Mouse (Mus musculus) activated CD4-positive, CD25-positive, alpha-beta regulatory T cell (primary cell): ENCODE results near the gene Zfp51. TPM values are rescaled to one million over a fixed set of nuclear protein-coding genes. Genes with fewer than 3 reads are reported as not detected.

Experiments used
- polyA plus RNA-seq, 2 experiments: library from polyadenylated mRNA; unstranded; fragments of 100-300 nt; shearing (Covaris generic); gene quantifications; one replicate each; pipeline ENCODE4 v1.2.1; 2017

Gene Zfp51
- polyA plus RNA-seq, result 10 to 100 TPM; 31.9 to 34.3 TPM

GRCm38 (mm10) chr17:21450138-21450704 is at the start of gene Zfp51:
Gene Zfp51, plus strand, starts transcription at chr17:21450374.

GRCm38 (mm10) chr17:21422664-21423599 is 27.2 kb upstream of the Zfp51 start, which contains the start of gene Zfp54:
Gene Zfp54, plus strand, starts transcription at chr17:21423227.

GRCm38 (mm10) chr17:21488760-21489499 is 38.8 kb downstream of the Zfp51 start, which contains the start of gene Zfp53:
Gene Zfp53, plus strand, starts transcription at chr17:21488998.

Other genes starting within 250 kb of the Zfp51 start
- gene Vmn1r234, start 224.3 kb upstream of the Zfp51 start, polyA plus RNA-seq, result under 1 TPM in 1 of 2 experiments, not detected in 1; 0.05 TPM
- gene Vmn1r235, start 194.0 kb upstream of the Zfp51 start, polyA plus RNA-seq, result not detected
- gene Vmn1r236, start 167.4 kb upstream of the Zfp51 start, polyA plus RNA-seq, result not detected
- gene Vmn1r237, start 138.5 kb upstream of the Zfp51 start, polyA plus RNA-seq, result not detected
- gene Zfp677, start 66.6 kb upstream of the Zfp51 start, polyA plus RNA-seq, result 10 to 100 TPM; 12.1 to 22.2 TPM
- 10 to 100 TPM in 1 of 2 experiments, 1 to 10 TPM in 1; 8.1 to 12.3 TPM for gene Zfp54, start 27.1 kb upstream of the Zfp51 start, polyA plus RNA-seq
- 10 to 100 TPM; 61.3 to 66.0 TPM for gene Zfp53, start 38.6 kb downstream of the Zfp51 start, polyA plus RNA-seq
- gene Zfp52, start 85.2 kb downstream of the Zfp51 start, polyA plus RNA-seq, result 10 to 100 TPM; 14.6 to 24.7 TPM
- 1 to 10 TPM; 2.8 to 5.3 TPM for gene Zfp948, start 116.6 kb downstream of the Zfp51 start, polyA plus RNA-seq
- 10 to 100 TPM in 1 of 2 experiments, 1 to 10 TPM in 1; 5.0 to 11.2 TPM for gene Zfp983, start 200.2 kb downstream of the Zfp51 start, polyA plus RNA-seq
- 10 to 100 TPM; 10.7 to 13.6 TPM for gene Gm10226, start 241.5 kb downstream of the Zfp51 start, polyA plus RNA-seq